Mouse (Mus musculus): ENCODE results near the gene Slc4a2.

Slc4a2 gene

GRCm38 (mm10) chr5:24466762-24467161, 43.1 kb downstream of the Slc4a2 start:
- DNase-seq (ENCODE audit: low spot score in 2 of 2) = no peak

- DNase-seq (ENCODE audit: low spot score in 2 of 2) = peak; percentile 70 to 75
Measured at GRCm38 (mm10) chr5:24470600-24470999, 47.0 kb downstream of the Slc4a2 start.

GRCm38 (mm10) chr5:24472884-24473619, 49.4 kb downstream of the Slc4a2 start:
- DNase-seq (ENCODE audit: low spot score in 2 of 2) = no peak

GRCm38 (mm10) chr5:24474025-24474722, 50.5 kb downstream of the Slc4a2 start:
- DNase-seq (ENCODE audit: low spot score in 2 of 2) = no peak

- peak; percentile 76 to 79 for DNase-seq (ENCODE audit: low spot score in 2 of 2)
Measured at GRCm38 (mm10) chr5:24474723-24475261, 51.2 kb downstream of the Slc4a2 start.

- no peak for DNase-seq (ENCODE audit: low spot score in 2 of 2)
Measured at GRCm38 (mm10) chr5:24475476-24476241, 52.0 kb downstream of the Slc4a2 start.

GRCm38 (mm10) chr5:24477909-24478308, 54.3 kb downstream of the Slc4a2 start:
- DNase-seq (ENCODE audit: low spot score in 2 of 2) = no peak

- peak; percentile 69 to 73 for DNase-seq (ENCODE audit: low spot score in 2 of 2)
Measured at GRCm38 (mm10) chr5:24481647-24482046, 58.0 kb downstream of the Slc4a2 start.

GRCm38 (mm10) chr5:24482247-24483079, 58.8 kb downstream of the Slc4a2 start:
- DNase-seq (ENCODE audit: low spot score in 2 of 2) = no peak

- DNase-seq (ENCODE audit: low spot score in 2 of 2) = peak; percentile 74 to 77
Measured at GRCm38 (mm10) chr5:24483326-24483725, 59.7 kb downstream of the Slc4a2 start.

- peak; percentile 44 to 52 for DNase-seq (ENCODE audit: low spot score in 2 of 2)
Measured at GRCm38 (mm10) chr5:24484963-24485362, 61.3 kb downstream of the Slc4a2 start.

GRCm38 (mm10) chr5:24486097-24486496, 62.5 kb downstream of the Slc4a2 start:
- peak; percentile 83 to 92 for DNase-seq (ENCODE audit: low spot score in 2 of 2)

GRCm38 (mm10) chr5:24486738-24487137, 63.1 kb downstream of the Slc4a2 start:
- no peak for DNase-seq (ENCODE audit: low spot score in 2 of 2)

- no peak for DNase-seq (ENCODE audit: low spot score in 2 of 2)
Measured at GRCm38 (mm10) chr5:24490413-24490920, 66.8 kb downstream of the Slc4a2 start.
